Mouse (Mus musculus) limb, embryonic 12.5 days (tissue): Measurements from ENCODE around the gene Vmn1r152. TPM values are rescaled to one million over a fixed set of nuclear protein-coding genes. Genes with fewer than 3 reads are reported as not detected.
"Not testable (repeated sequence)": the region's sequence is repeated elsewhere in the genome, so short reads cannot be mapped to it uniquely, and the experiment has no call there.

Experiments
- ATAC-seq: fragments of 200-750 bp; cut with Nextera tagmentation; 2 replicates; pipeline ENCODE4 v1.8.0; 2017; ENCODE audit warnings: low read depth, moderate TSS enrichment; ENCODE audit not compliant: insufficient number of reproducible peaks, insufficient read depth, low FRiP score, low TSS enrichment
- H3K27ac ChIP-seq: fragments of 300-500 bp; sonication (generic); 2 replicates; pipeline ENCODE4 v1.5.1; 2016; ENCODE audit warnings: mild to moderate bottlenecking, moderate library complexity
- H3K27me3 ChIP-seq: fragments of 300-500 bp; sonication (generic); 2 replicates; pipeline ENCODE4 v1.6.1; 2016; ENCODE audit warnings: mild to moderate bottlenecking, moderate library complexity
- H3K36me3 ChIP-seq: fragments of 300-500 bp; sonication (generic); 2 replicates; pipeline ENCODE4 v1.6.1; 2016; ENCODE audit warnings: mild to moderate bottlenecking, moderate library complexity
- H3K4me1 ChIP-seq: fragments of 300-500 bp; sonication (generic); replicated peaks from 2 replicates; pipeline ENCODE4 v1.6.1; 2016
- H3K4me2 ChIP-seq: fragments of 300-500 bp; sonication (generic); 2 replicates; pipeline ENCODE4 v1.6.1; 2016; ENCODE audit warnings: mild to moderate bottlenecking, moderate library complexity
- H3K4me3 ChIP-seq: fragments of 300-500 bp; sonication (generic); replicated peaks from 2 replicates; pipeline ENCODE4 v1.5.1; 2016; ENCODE audit warnings: mild to moderate bottlenecking
- H3K9ac ChIP-seq: fragments of 300-500 bp; sonication (generic); replicated peaks from 2 replicates; pipeline ENCODE4 v1.6.1; 2016; ENCODE audit warnings: mild to moderate bottlenecking, moderate library complexity
- H3K9me3 ChIP-seq: fragments of 300-500 bp; sonication (generic); 2 replicates; pipeline ENCODE4 v1.6.1; 2016; ENCODE audit warnings: mild to moderate bottlenecking, moderate library complexity
- WGBS: fragments of 180-500 bp; shearing (Covaris S2); methylation state at CpG from one replicate; pipeline ENCODE4 v1.1.7; 2016; 5-methylcytosine and 5-hydroxymethylcytosine counted together
- polyA plus RNA-seq: library from polyadenylated mRNA; unstranded; fragments of >200 nt; fragmentation: Nextera tagmentation; extraction: Ambion mirVana; gene quantifications from 2 replicates; pipeline ENCODE4 v1.2.1, GENCODE M21; 2016

The Vmn1r152 gene
- not detected in 2 replicates for polyA plus RNA-seq

- H3K4me2 ChIP-seq, ATAC-seq, H3K9ac ChIP-seq, H3K27ac ChIP-seq, H3K36me3 ChIP-seq, H3K4me3 ChIP-seq, H3K9me3 ChIP-seq, H3K4me1 ChIP-seq, H3K27me3 ChIP-seq: not testable (repeated sequence)
- no CpG with 5 or more reads among the region's 3 CpGs for WGBS
These were observed at the start of gene Vmn1r152 for GRCm38 (mm10) chr7:22522667-22523066. Vmn1r152 (plus strand) TSS chr7:22522967.

GRCm38 (mm10) chr7:22499578-22499977, 23.2 kb upstream of the Vmn1r152 start, which contains the start of gene Vmn1r151:
Vmn1r151 (minus strand) TSS chr7:22499678.
- not testable (repeated sequence) for H3K4me1 ChIP-seq, H3K4me2 ChIP-seq, H3K36me3 ChIP-seq, H3K9ac ChIP-seq, H3K4me3 ChIP-seq, H3K27ac ChIP-seq, H3K9me3 ChIP-seq, ATAC-seq, H3K27me3 ChIP-seq
- WGBS, result 62% methylated on average over 2 of the region's 3 CpGs

GRCm38 (mm10) chr7:22534787-22535186, 12.0 kb downstream of the Vmn1r152 start, which contains the start of gene Gm8677:
Gm8677 (minus strand) TSS chr7:22534887.
- ATAC-seq, H3K4me2 ChIP-seq, H3K9me3 ChIP-seq, H3K9ac ChIP-seq, H3K4me3 ChIP-seq, H3K27ac ChIP-seq, H3K36me3 ChIP-seq, H3K27me3 ChIP-seq, H3K4me1 ChIP-seq: not testable (repeated sequence)
- no CpG with 5 or more reads among the region's 1 CpGs for WGBS

- H3K4me1 ChIP-seq, H3K4me2 ChIP-seq, H3K9ac ChIP-seq, H3K27me3 ChIP-seq, H3K27ac ChIP-seq, ATAC-seq, H3K4me3 ChIP-seq, H3K9me3 ChIP-seq, H3K36me3 ChIP-seq: not testable (repeated sequence)
- WGBS, result no CpG with 5 or more reads among the region's 3 CpGs
These were observed 42.5 kb downstream of the Vmn1r152 start, which contains the start of gene Gm4201 for GRCm38 (mm10) chr7:22565243-22565642. Gm4201 (minus strand) TSS chr7:22565343.

Other genes starting within 250 kb of the Vmn1r152 start
- not detected in 2 replicates for gene Gm4187, start 193.2 kb upstream of the Vmn1r152 start, polyA plus RNA-seq
- not detected in 2 replicates for gene Gm8660, start 151.9 kb upstream of the Vmn1r152 start, polyA plus RNA-seq
- gene Vmn1r148, start 109.4 kb upstream of the Vmn1r152 start, polyA plus RNA-seq, result not detected in 2 replicates
- gene Vmn1r149, start 84.7 kb upstream of the Vmn1r152 start, polyA plus RNA-seq, result not detected in 2 replicates
- not detected in 2 replicates for gene Gm10665, start 58.9 kb upstream of the Vmn1r152 start, polyA plus RNA-seq
- not detected in 2 replicates for gene Vmn1r151, start 23.3 kb upstream of the Vmn1r152 start, polyA plus RNA-seq
- not detected in 2 replicates for gene Gm8677, start 11.9 kb downstream of the Vmn1r152 start, polyA plus RNA-seq
- not detected in 2 replicates for gene Gm4201, start 42.4 kb downstream of the Vmn1r152 start, polyA plus RNA-seq
- not detected in 2 replicates for gene Gm4565, start 65.2 kb downstream of the Vmn1r152 start, polyA plus RNA-seq
- not detected in 2 replicates for gene Vmn1r155, start 135.1 kb downstream of the Vmn1r152 start, polyA plus RNA-seq
- gene Gm8693, start 169.3 kb downstream of the Vmn1r152 start, polyA plus RNA-seq, result not detected in 2 replicates
- gene Gm4567, start 196.7 kb downstream of the Vmn1r152 start, polyA plus RNA-seq, result not detected in 2 replicates
- not detected in 2 replicates for gene Vmn1r157, start 238.7 kb downstream of the Vmn1r152 start, polyA plus RNA-seq